Mouse (Mus musculus) liver, embryonic 16.5 days (tissue): ENCODE measurements around the gene Ankrd6. TPM values are rescaled to one million over a fixed set of nuclear protein-coding genes. Genes with fewer than 3 reads are reported as not detected.

Experiments
- ATAC-seq: fragments of 200-750 bp; cut with Nextera tagmentation; 2 replicates; pipeline ENCODE4 v1.8.0; 2017; ENCODE audit warnings: low read depth, mild to moderate bottlenecking, moderate number of reproducible peaks, moderate library complexity
- H3K27ac ChIP-seq: fragments of 300-500 bp; sonication (generic); 2 replicates; pipeline ENCODE4 v1.5.1; 2014; ENCODE audit warnings: mild to moderate bottlenecking, low read length
- H3K27me3 ChIP-seq: fragments of 300-500 bp; sonication (generic); 2 replicates; pipeline ENCODE4 v1.6.1; 2014; ENCODE audit warnings: low read depth, low read length, mixed read lengths; ENCODE audit not compliant: control insufficient read depth, insufficient read depth
- H3K36me3 ChIP-seq: fragments of 300-500 bp; sonication (generic); 2 replicates; pipeline ENCODE4 v1.6.1; 2014; ENCODE audit warnings: mild to moderate bottlenecking; ENCODE audit not compliant: control insufficient read depth, insufficient read depth
- H3K4me1 ChIP-seq: fragments of 300-500 bp; sonication (generic); 2 replicates; pipeline ENCODE4 v1.6.1; 2014; ENCODE audit warnings: low read depth, low read length, mixed read lengths; ENCODE audit not compliant: control insufficient read depth
- H3K4me2 ChIP-seq: fragments of 300-500 bp; sonication (generic); 2 replicates; pipeline ENCODE4 v1.6.1; 2014; ENCODE audit warnings: low read depth, low read length, mixed read lengths
- H3K4me3 ChIP-seq: fragments of 300-500 bp; sonication (generic); 2 replicates; pipeline ENCODE4 v1.5.1; 2014; ENCODE audit warnings: low read depth, mild to moderate bottlenecking, low read length
- H3K9ac ChIP-seq: fragments of 300-500 bp; sonication (generic); 2 replicates; pipeline ENCODE4 v1.6.1; 2014; ENCODE audit warnings: low read depth, low read length
- H3K9me3 ChIP-seq: fragments of 300-500 bp; sonication (generic); replicated peaks from 2 replicates; pipeline ENCODE4 v1.6.1; 2016; ENCODE audit warnings: low read length; ENCODE audit not compliant: control insufficient read depth
- WGBS: fragments of 180-500 bp; shearing (Covaris S2); extraction: QIAGEN DNeasy Blood & Tissue Kit; methylation state at CpG from one replicate; pipeline ENCODE4 v1.1.7; 2014; ENCODE audit not compliant: insufficient replicate concordance; 5-methylcytosine and 5-hydroxymethylcytosine counted together
- polyA plus RNA-seq: library from polyadenylated mRNA; unstranded; fragments of >200 nt; fragmentation: Nextera tagmentation; extraction: Ambion mirVana; gene quantifications from 2 replicates; pipeline ENCODE4 v1.2.1, GENCODE M21; 2015

Ankrd6 gene
- polyA plus RNA-seq, 1 experiment from 2014 or later: 0.60 TPM

- no peak for ATAC-seq
Measured at GRCm38 (mm10) chr4:32984801-32985675, 34.4 kb upstream of the Ankrd6 start.

GRCm38 (mm10) chr4:32984242-32984641, 33.6 kb upstream of the Ankrd6 start:
- Histone ChIP-seq H3K27me3 (peaks cover 53% of the 10 kb centered on the region), H3K4me3 (peak overlapping the region; percentile 71), H3K4me1 (peaks cover 45% of the 10 kb centered on the region), H3K36me3 (no peaks in the 10 kb centered on the region), H3K27ac (no peak overlapping the region), H3K9me3 (peaks cover 5% of the 10 kb centered on the region; the same call in 1 of the 2 replicates), H3K4me2 (peak overlapping the region; percentile 98), H3K9ac (peak overlapping the region; percentile 70)
- no peak for ATAC-seq
- WGBS: 2% methylated on average over 13 of the region's 13 CpGs

More at GRCm38 (mm10) chr4:32984801-32985675, 34.4 kb upstream of the Ankrd6 start:
- Histone ChIP-seq H3K4me3 (peak overlapping the region; percentile 71), H3K27ac (no peak overlapping the region), H3K27me3 (peaks cover 53% of the 10 kb centered on the region), H3K4me1 (peaks cover 45% of the 10 kb centered on the region), H3K9me3 (peaks cover 5% of the 10 kb centered on the region; the same call in 1 of the 2 replicates), H3K36me3 (no peaks in the 10 kb centered on the region), H3K9ac (no peak overlapping the region), H3K4me2 (peak overlapping the region; percentile 98; the same call in 1 of the 2 replicates)
- 31% methylated on average over 13 of the region's 13 CpGs for WGBS

- under 1% methylated on average over 93 of the region's 94 CpGs for WGBS
- H3K27ac ChIP-seq: no peak overlapping the region
- H3K4me3 ChIP-seq: peak overlapping the region; percentile 71
- ATAC-seq: no peak
- H3K36me3 ChIP-seq: no peaks in the 10 kb centered on the region
- H3K4me1 ChIP-seq: peaks cover 45% of the 10 kb centered on the region
- peaks cover 53% of the 10 kb centered on the region for H3K27me3 ChIP-seq
- peak overlapping the region; percentile 70 for H3K9ac ChIP-seq
- H3K9me3 ChIP-seq: peaks cover 5% of the 10 kb centered on the region; the same call in 1 of the 2 replicates
- H3K4me2 ChIP-seq: peak overlapping the region; percentile 98
Measured at GRCm38 (mm10) chr4:32983176-32984155, 32.8 kb upstream of the Ankrd6 start.

GRCm38 (mm10) chr4:32982716-32983175, 32.1 kb upstream of the Ankrd6 start, which contains the start of gene Rragd:
Gene Rragd (plus strand): TSS chr4:32983037.
- Histone ChIP-seq H3K27me3 (peaks cover 53% of the 10 kb centered on the region), H3K27ac (no peak within 1 kb of the TSS), H3K4me2 (peak within 1 kb of the TSS; percentile 98), H3K36me3 (no peaks in the 10 kb centered on the region), H3K9me3 (peaks cover 5% of the 10 kb centered on the region; the same call in 1 of the 2 replicates), H3K9ac (peak within 1 kb of the TSS; percentile 70), H3K4me1 (peaks cover 45% of the 10 kb centered on the region), H3K4me3 (peak within 1 kb of the TSS; percentile 71)
- 0% methylated on average over 16 of the region's 18 CpGs for WGBS
- no peak for ATAC-seq

GRCm38 (mm10) chr4:32982041-32982715, 31.5 kb upstream of the Ankrd6 start:
- WGBS: 7% methylated on average over 15 of the region's 15 CpGs
- H3K36me3 ChIP-seq: no peaks in the 10 kb centered on the region
- peak overlapping the region; percentile 71 for H3K4me3 ChIP-seq
- no peak overlapping the region for H3K9ac ChIP-seq
- H3K4me1 ChIP-seq: peaks cover 39% of the 10 kb centered on the region
- peaks cover 5% of the 10 kb centered on the region; the same call in 1 of the 2 replicates for H3K9me3 ChIP-seq
- ATAC-seq: no peak
- peaks cover 53% of the 10 kb centered on the region for H3K27me3 ChIP-seq
- no peak overlapping the region for H3K27ac ChIP-seq
- peak overlapping the region; percentile 98 for H3K4me2 ChIP-seq

- Histone ChIP-seq H3K9ac (no peak overlapping the region), H3K4me3 (no peak overlapping the region), H3K4me1 (peaks cover 37% of the 10 kb centered on the region), H3K9me3 (peaks cover 5% of the 10 kb centered on the region; the same call in 1 of the 2 replicates), H3K4me2 (peak overlapping the region; percentile 98), H3K27ac (no peak overlapping the region), H3K27me3 (peaks cover 53% of the 10 kb centered on the region), H3K36me3 (no peaks in the 10 kb centered on the region)
- WGBS: 5% methylated on average over 5 of the region's 5 CpGs
- ATAC-seq: peak; percentile 43
Measured at GRCm38 (mm10) chr4:32981617-32982016, 31.0 kb upstream of the Ankrd6 start.

GRCm38 (mm10) chr4:32980061-32980460, 29.4 kb upstream of the Ankrd6 start:
- Histone ChIP-seq H3K9me3 (peaks cover 1% of the 10 kb centered on the region; the same call in 1 of the 2 replicates), H3K27me3 (peaks cover 46% of the 10 kb centered on the region), H3K4me1 (peaks cover 28% of the 10 kb centered on the region), H3K36me3 (no peaks in the 10 kb centered on the region), H3K9ac (no peak overlapping the region), H3K4me3 (no peak overlapping the region), H3K4me2 (no peak overlapping the region), H3K27ac (no peak overlapping the region)
- ATAC-seq: no peak
- WGBS: 79% methylated on average over 3 of the region's 3 CpGs

- ATAC-seq: no peak
- H3K4me2 ChIP-seq: no peak overlapping the region
- 78% methylated on average over 4 of the region's 4 CpGs for WGBS
- H3K27ac ChIP-seq: no peak overlapping the region
- no peak overlapping the region for H3K9ac ChIP-seq
- peaks cover 19% of the 10 kb centered on the region for H3K27me3 ChIP-seq
- peaks cover 10% of the 10 kb centered on the region for H3K4me1 ChIP-seq
- no peaks in the 10 kb centered on the region for H3K36me3 ChIP-seq
- H3K9me3 ChIP-seq: peaks cover 2% of the 10 kb centered on the region; the same call in 1 of the 2 replicates
- no peak overlapping the region for H3K4me3 ChIP-seq
Measured at GRCm38 (mm10) chr4:32977331-32977730, 26.7 kb upstream of the Ankrd6 start.
